Mouse (Mus musculus) heart, postnatal 0 days (tissue): ENCODE data around the gene Adam23. TPM values are rescaled to one million over a fixed set of nuclear protein-coding genes. Genes with fewer than 3 reads are reported as not detected.

Experiments used
- ATAC-seq: fragments of 200-750 bp; cut with Nextera tagmentation; 2 replicates; pipeline ENCODE4 v1.8.0; 2017; ENCODE audit warnings: low read depth, moderate number of reproducible peaks, moderate library complexity; ENCODE audit not compliant: insufficient read depth
- DNase-seq: peaks from one replicate; pipeline ENCODE4 v3.0.0-alpha.2; 2016; ENCODE audit warnings: low spot score
- H3K27ac ChIP-seq: fragments of 300-500 bp; sonication (generic); 2 replicates; pipeline ENCODE4 v1.5.1; 2014; ENCODE audit warnings: low read depth, mild to moderate bottlenecking
- H3K27me3 ChIP-seq: fragments of 300-500 bp; sonication (generic); 2 replicates; pipeline ENCODE4 v1.6.1; 2014; ENCODE audit warnings: low read length, mixed read lengths; ENCODE audit not compliant: control insufficient read depth, insufficient read depth
- H3K36me3 ChIP-seq: fragments of 300-500 bp; sonication (generic); replicated peaks from 2 replicates; pipeline ENCODE4 v1.6.1; 2014; ENCODE audit warnings: low read length, mixed read lengths; ENCODE audit not compliant: control insufficient read depth, insufficient read depth
- H3K4me1 ChIP-seq: fragments of 300-500 bp; sonication (generic); 2 replicates; pipeline ENCODE4 v1.6.1; 2014; ENCODE audit warnings: antibody characterized with exemption; ENCODE audit not compliant: control insufficient read depth, insufficient read depth
- H3K4me2 ChIP-seq: fragments of 300-500 bp; sonication (generic); 2 replicates; pipeline ENCODE4 v1.6.1; 2014; ENCODE audit warnings: low read depth, mild to moderate bottlenecking, low read length, moderate library complexity
- H3K4me3 ChIP-seq: fragments of 300-500 bp; sonication (generic); 2 replicates; pipeline ENCODE4 v1.5.1; 2014; ENCODE audit warnings: low read depth, low read length
- H3K9ac ChIP-seq: fragments of 300-500 bp; sonication (generic); replicated peaks from 2 replicates; pipeline ENCODE4 v1.6.1; 2014; ENCODE audit warnings: low read depth, low read length, mixed read lengths
- H3K9me3 ChIP-seq: fragments of 300-500 bp; sonication (generic); replicated peaks from 2 replicates; pipeline ENCODE4 v1.6.1; 2016; ENCODE audit warnings: low read length; ENCODE audit not compliant: control insufficient read depth
- CTCF ChIP-seq: IDR thresholded peaks from 2 replicates; pipeline ENCODE4 v1.5.1; 2016; ENCODE audit warnings: antibody characterized with exemption, control low read depth, low read depth
- EP300 ChIP-seq: IDR thresholded peaks from 2 replicates; pipeline ENCODE4 v1.6.1; 2016; ENCODE audit warnings: antibody characterized with exemption, low read depth
- WGBS: fragments of 180-500 bp; shearing (Covaris S2); extraction: QIAGEN DNeasy Blood & Tissue Kit; methylation state at CpG from one replicate; pipeline ENCODE4 v1.1.7; 2014; 5-methylcytosine and 5-hydroxymethylcytosine counted together
- polyA plus RNA-seq: library from polyadenylated mRNA; unstranded; fragments of >200 nt; fragmentation: Nextera tagmentation; extraction: Ambion mirVana; gene quantifications from 2 replicates; pipeline ENCODE4 v1.2.1, GENCODE M21; 2015
- total RNA-seq: library from RNA; depleted of rRNA; stranded (reverse); fragments of >200 nt; gene quantifications from 2 replicates; pipeline ENCODE4 v1.2.3, GENCODE M21; 2014; ENCODE audit warnings: low replicate concordance

The Adam23 gene
- total and polyA plus RNA-seq, 2 experiments from 2014 or later: 0.72 to 3.7 TPM

DNA sequence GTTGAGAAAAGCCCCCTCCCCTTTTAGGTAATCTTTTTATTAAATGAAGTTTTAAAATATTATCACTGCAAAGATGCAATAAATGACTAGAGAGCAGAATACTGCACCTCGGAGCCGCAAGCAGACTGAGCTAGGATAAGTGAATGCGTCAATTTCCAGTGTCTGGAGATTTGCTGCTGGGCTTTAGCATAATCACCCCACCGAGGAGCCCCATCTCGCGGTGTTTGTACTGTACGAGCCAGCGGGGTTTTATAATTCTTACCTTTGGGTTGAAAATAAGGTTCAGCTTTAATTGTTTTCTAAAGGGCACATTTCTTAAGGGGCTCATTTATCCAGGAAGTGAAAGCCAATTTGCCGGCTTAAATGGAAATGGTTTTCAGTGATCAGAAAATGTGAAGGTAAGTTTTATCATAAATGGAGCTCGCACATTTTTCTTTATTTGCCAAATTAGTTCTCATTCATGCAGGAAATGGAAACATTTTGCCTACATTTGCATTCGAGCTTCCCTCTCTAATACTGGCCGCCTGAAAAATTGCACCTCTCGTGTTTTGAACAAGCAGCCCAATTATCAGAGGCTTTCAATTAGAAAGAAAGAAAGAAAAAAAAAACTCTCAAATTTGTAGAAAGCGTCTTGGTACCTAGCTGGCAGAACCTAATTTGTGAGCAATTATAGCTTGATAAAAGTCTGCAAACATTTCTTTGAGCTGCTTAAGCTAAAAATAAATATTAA is 94.4 kb downstream of the Adam23 start:
- Histone ChIP-seq H3K27me3 (no peaks in the 10 kb centered on the region), H3K4me3 (no peak overlapping the region), H3K36me3 (no peaks in the 10 kb centered on the region), H3K9me3 (no peaks in the 10 kb centered on the region), H3K4me2 (no peak overlapping the region), H3K4me1 (no peaks in the 10 kb centered on the region), H3K9ac (no peak overlapping the region), H3K27ac (no peak overlapping the region)
- TF ChIP-seq EP300: no peak
- DNase-seq (no peak), ATAC-seq (no peak)
- 70% methylated on average over 14 of the region's 14 CpGs for WGBS

DNA sequence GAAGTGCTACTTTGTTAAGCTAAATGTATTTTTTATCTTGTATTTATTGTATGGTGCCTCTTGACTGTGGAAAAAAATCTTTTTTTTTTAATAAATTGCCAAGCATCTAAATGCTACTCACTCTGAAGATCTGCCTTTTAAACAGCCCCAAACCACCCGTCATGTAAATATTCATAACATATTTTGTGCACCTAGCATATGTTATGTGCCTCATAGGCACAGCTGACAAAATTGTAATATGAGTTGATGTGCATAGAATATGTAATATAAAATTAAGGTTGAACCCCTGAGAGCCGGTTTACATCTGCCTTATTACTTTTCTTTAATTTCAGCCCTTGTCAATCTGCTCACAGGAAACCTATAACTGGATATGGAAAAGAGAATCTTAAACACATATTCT is 98.4 kb downstream of the Adam23 start:
- no peaks in the 10 kb centered on the region for H3K27me3 ChIP-seq
- no peak for ATAC-seq
- no peak for DNase-seq
- H3K4me3 ChIP-seq: no peak overlapping the region
- no peak overlapping the region for H3K4me2 ChIP-seq
- 88% methylated on average over 2 of the region's 2 CpGs for WGBS
- no peaks in the 10 kb centered on the region for H3K4me1 ChIP-seq
- H3K36me3 ChIP-seq: no peaks in the 10 kb centered on the region
- H3K9ac ChIP-seq: no peak overlapping the region
- H3K27ac ChIP-seq: no peak overlapping the region
- TF ChIP-seq EP300: no peak
- TF ChIP-seq CTCF: no peak
- no peaks in the 10 kb centered on the region for H3K9me3 ChIP-seq

DNA sequence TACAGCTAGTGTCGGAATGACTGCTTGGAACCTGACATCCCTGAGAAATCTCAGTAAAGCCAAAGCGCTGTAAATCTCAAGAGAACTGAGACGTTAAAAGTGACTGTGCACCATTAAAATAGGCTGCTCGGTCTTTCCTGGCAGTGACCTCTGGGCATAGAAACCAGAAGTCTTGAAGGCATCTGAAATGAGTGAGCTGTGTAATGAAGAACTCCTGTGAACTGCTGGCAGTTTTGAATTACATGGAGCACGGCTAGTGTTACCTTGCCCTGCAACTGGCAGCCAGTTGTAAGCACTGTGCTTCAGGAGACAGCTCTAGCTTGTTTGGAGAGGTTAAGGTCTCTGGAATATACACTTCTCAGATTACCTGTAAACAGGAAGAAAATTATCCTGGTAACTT is 107.3 kb downstream of the Adam23 start:
- H3K4me1 ChIP-seq: no peaks in the 10 kb centered on the region
- H3K4me3 ChIP-seq: no peak overlapping the region
- 71% methylated on average over 5 of the region's 5 CpGs for WGBS
- DNase-seq: no peak
- H3K36me3 ChIP-seq: no peaks in the 10 kb centered on the region
- no peaks in the 10 kb centered on the region for H3K9me3 ChIP-seq
- ATAC-seq: no peak
- no peak overlapping the region for H3K4me2 ChIP-seq
- no peak overlapping the region for H3K9ac ChIP-seq
- H3K27me3 ChIP-seq: no peaks in the 10 kb centered on the region
- TF ChIP-seq CTCF: no peak
- H3K27ac ChIP-seq: no peak overlapping the region

DNA sequence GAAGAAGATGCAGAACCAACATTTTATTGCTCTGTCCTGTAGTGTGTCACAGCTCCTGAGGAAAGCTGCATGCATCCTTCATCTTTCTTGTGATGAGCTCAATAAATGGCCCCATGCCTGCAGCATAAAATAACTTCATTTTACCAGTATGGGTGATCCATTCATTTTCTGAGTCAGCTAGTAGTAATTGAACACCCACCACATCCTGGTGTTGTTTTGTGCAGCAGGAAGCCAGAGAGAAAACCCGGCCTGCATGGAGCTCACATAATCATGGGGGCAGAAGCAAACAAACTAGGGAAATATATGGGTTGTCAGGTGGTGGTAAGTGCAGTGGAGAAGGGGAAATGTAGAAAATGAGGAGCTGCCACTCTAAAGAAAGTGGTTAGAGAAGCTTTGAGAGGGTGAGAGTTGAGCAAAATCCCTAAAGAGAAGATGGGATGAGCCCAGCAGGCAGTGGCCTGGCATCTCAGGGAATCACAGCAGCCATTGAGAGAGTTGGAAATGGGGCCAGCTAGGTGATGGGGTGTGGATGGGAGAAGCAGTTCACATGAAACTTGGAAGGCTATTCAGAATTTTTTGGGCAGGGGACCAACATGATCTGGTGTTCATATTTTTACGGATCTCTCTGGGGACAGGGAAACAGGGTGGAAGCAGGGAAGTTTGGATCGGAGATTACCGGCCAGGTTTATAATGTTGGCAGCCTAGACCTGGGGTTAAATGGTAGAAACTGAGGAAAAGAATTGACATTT is 116.3 kb downstream of the Adam23 start:
- H3K4me2 ChIP-seq: no peak overlapping the region
- H3K9me3 ChIP-seq: no peaks in the 10 kb centered on the region
- 70% methylated on average over 4 of the region's 4 CpGs for WGBS
- ATAC-seq: no peak
- no peaks in the 10 kb centered on the region for H3K27me3 ChIP-seq
- H3K27ac ChIP-seq: no peak overlapping the region
- no peaks in the 10 kb centered on the region for H3K36me3 ChIP-seq
- H3K4me3 ChIP-seq: no peak overlapping the region
- TF ChIP-seq CTCF (no peak), EP300 (no peak)
- H3K4me1 ChIP-seq: no peaks in the 10 kb centered on the region
- no peak overlapping the region for H3K9ac ChIP-seq
- DNase-seq: no peak

DNA sequence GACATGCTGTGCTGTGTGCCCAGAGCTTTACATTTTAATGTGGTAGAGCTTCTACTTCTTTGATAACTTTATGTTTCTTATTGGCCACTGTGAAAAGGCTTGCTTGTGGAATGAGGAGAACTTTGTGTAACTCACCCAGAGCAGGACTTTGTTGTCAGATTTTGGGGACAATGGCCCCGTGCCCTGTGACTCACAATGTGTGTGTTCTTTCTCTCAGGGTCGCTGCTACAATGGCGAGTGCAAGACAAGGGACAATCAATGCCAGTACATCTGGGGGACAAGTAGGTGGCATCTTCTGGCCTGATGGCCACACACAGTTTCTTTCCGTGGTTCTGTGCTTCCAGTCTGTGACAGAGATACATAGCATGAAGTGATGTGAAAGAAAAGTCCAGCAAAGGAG is 118.2 kb downstream of the Adam23 start:
- WGBS: 77% methylated on average over 4 of the region's 4 CpGs

More for the DNA sequence above, 118.2 kb downstream of the Adam23 start:
- H3K4me2 ChIP-seq: no peak overlapping the region
- TF ChIP-seq EP300: no peak
- no peak for TF ChIP-seq CTCF
- ATAC-seq (no peak), DNase-seq (no peak)
- no peaks in the 10 kb centered on the region for H3K9me3 ChIP-seq
- H3K4me1 ChIP-seq: no peaks in the 10 kb centered on the region
- no peaks in the 10 kb centered on the region for H3K36me3 ChIP-seq
- no peak overlapping the region for H3K4me3 ChIP-seq
- no peak overlapping the region for H3K27ac ChIP-seq
- no peaks in the 10 kb centered on the region for H3K27me3 ChIP-seq
- H3K9ac ChIP-seq: no peak overlapping the region
